Mouse (Mus musculus) cerebellum, adult 9-10 months (tissue): ENCODE data around the gene Pappa.

Source experiments
- DNase-seq: peaks from one replicate; pipeline ENCODE4 v3.0.0; 2022

Pappa gene

DNA sequence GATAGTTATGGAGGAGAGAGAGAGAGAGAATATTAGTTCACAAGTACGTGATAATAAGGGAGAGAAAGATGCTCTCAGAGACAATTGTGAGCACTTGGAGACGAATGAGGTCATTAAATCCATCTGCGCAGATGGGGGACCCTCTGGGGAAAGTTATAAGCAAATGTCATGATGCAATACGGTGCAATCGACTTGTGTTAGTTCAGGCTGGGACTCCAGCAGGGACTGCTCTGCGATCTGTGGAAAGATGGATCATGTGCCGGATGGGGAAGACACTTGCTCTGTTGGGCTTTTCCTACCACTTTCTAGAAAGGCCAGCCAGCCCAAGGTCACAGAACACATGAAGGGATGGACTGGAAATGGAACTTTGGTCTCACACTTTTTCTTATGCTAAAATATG is 226.5 kb downstream of the Pappa start:
- DNase-seq: no peak

DNA sequence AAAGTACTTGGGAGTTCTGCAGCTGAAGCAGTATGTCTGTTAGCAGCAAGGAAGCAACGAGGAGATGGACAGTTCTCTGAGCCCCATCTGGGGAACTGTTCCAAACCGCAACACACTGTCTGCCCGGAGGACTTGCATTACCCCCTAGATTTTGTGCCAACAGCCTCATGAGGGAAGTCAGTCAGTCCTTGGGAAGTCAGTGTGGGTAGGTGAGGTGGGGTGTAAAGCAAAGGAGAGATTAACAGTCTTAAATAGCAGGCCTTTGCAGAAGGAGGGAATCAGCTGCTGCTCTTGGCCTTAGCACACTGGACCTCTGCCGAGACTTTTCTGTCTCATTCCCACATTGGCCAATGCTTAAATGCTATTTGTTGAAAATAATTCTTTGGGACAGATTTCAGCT is 230.6 kb downstream of the Pappa start:
- DNase-seq: no peak

DNA sequence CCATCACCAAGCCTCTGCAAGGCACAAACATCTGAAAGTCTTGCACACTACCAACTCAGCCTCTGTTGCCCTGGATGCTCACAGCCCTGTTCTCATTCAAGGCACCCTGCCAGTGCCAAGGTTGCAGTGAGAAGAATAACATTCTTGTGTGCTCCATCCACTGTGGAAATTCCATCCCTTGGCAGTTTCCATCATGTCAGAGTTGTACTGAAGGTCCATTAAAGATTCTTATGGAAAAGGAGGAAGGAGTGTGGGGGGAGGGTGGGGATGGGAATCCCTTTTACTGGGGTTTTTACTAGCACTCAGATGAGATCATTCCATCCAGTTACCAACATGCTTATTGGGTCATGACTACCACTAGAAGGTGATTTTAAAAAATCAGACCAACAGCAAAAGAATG is 243.2 kb downstream of the Pappa start:
- no peak for DNase-seq

DNA sequence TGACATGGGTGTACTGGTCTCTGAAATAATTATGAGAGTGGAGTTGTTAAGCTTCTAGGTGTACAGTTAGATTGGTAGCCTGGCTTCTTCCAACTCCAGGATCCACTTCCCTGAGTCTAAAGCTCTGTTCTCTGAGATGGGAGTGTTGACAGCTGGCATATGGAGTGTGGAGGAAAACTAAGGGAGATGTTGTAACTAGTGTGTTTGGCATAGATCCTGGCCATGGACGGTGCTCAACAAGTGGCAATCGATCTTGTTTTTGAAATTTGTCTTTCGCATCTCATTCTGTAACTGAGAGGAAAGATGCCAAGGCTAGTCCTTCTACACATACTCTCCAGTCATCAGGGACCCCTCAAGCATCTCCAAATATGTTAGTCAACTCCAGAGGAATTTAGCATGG is 248.8 kb downstream of the Pappa start:
- no peak for DNase-seq

DNA sequence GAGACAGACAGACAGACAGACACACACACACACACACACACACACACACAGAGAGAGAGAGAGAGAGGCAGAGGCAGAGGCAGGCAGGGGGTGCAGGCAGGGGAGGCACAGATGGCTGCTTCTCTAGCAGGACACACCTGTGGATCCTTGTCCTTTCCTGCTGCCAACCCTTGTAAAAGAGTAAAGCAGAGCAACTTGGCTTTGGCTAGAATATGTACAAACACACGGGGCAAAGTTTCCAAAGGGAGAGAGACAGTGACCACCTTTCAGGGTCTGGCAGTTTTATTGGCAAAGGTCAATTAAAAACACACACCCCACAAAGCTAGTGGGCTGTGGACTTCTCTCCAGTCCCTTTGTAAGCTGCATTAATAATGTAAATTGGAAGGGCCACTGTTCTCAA is 249.9 kb downstream of the Pappa start:
- DNase-seq: no peak

DNA sequence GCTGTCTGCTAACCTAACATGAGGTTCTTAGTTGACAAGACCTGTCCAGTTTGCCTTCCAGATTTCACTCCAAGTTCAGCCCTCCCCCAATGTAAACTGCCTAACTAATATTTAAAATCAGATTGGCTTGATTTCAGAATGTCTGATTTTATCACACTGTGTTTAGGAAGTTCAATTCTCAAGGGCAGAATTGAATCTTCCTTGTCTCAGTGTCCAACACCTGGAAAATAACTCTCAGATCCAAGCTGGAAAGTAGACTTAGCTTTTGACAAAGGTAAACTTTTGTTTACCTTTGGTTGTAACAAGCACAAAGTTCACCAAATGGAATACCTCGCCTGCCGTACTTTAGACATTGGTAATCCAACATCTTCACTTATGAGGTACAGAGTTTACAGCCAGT is 252.6 kb downstream of the Pappa start:
- DNase-seq: no peak

DNA sequence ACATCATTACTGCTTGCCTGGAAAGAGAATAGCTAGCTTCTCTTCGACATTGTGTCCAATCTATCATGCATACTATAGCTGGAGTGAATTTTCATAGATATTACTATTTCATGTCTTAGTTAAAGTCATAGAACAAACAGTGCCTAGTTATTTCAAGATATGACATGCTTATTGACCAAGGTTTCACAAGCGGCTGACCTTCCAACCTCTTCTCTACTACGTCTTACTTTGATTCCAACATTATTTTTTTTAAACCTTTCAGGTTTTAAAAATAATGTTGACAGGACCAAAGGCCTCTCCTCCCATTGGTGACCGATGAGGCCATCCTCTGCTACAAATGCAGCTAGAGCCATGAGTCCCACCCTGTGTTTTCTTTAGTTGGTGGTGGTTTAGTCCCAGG is 255.5 kb downstream of the Pappa start:
- no peak for DNase-seq

DNA sequence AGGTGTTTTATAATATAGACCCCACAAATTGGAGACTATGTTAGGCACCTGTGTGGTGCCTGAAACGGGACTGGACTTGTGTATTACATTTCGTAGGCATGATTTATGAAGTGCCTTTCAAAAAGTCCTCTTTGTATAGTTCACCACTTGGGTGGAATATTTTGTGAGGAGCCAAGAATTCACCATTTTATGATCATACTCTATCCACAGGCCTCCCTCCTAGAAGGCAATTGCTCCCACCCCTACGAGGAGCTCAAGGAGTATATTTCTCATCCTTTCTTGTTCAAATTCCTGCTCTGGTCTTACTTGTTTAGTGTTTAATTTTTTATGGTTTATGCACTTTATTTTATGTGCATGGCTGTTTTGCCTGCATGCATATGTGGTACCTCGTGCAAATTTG is 259.1 kb downstream of the Pappa start:
- no peak for DNase-seq

DNA sequence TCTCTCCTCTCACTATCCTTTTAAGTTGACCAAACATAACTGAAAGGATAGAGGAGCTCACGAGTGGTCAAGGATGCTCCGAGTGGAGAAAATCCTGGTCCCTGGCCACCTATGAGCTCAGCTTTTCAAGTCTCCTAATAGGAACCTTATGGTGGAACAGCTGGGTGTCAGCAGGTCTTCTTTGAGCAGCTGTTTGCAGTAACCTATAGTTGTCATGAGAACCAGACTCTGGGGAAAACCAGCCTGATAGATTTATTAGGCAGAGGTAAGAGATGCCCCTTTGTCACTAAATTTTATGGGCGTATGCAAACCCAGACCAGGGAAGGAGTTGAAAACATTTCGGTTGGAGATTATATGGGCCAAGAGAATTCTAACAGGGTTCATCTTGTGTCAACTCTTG is 267.0 kb downstream of the Pappa start:
- DNase-seq: no peak

DNA sequence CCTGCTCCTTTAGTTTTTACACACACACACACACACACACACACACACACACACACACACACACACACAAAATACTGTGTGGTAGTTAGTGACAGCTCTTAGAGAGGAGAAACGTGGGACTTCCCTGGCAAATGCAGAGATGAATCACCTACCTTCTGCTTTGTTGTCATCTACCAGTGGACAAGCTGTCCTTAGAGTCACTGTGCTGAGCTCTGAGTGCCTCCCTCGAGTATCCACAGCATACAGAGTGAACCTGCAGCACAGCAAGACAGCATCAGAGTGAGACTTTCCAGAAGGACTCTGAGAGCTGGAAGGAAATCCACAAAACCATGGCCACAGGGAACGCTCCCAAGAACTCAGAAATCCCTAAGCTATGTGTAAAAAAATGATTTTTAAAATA is 272.8 kb downstream of the Pappa start:
- DNase-seq: no peak

DNA sequence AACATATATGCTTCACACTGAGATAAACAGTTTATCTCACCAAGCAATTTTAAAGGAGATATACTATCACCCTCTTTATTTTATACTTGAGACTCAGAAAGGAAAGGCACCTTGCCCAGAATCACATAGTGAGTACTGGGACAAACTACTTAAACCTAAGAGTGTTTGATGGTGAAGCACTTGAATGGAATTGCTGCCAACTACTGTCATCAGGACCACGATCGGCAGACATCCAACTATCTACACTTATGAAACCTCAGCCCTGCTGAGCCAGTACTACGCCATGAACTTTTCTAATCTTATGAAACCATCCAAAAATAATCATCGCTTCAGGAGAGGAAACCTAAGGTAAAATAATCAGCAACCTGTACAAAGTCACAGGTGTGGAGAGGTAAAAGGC is 275.5 kb downstream of the Pappa start:
- DNase-seq: no peak

DNA sequence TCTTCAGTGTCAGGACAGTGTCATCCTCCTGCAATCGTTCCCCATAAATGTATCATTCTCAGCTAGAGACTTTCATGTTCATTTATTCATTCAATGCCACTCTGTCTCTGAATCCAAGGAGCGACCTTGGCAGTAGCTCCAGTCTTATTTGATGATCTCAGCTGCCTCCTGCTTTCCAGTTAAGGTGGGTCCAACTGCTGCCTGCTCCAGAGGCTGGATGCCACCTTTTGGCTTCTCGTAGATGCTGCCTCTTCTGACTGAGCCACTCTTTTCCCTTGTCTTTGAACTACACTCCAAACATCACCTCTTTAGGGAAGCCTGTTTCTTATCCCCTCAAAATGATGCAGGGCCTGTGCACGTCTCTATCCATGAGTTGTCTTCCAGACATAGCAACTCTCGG is 278.3 kb downstream of the Pappa start:
- no peak for DNase-seq

DNA sequence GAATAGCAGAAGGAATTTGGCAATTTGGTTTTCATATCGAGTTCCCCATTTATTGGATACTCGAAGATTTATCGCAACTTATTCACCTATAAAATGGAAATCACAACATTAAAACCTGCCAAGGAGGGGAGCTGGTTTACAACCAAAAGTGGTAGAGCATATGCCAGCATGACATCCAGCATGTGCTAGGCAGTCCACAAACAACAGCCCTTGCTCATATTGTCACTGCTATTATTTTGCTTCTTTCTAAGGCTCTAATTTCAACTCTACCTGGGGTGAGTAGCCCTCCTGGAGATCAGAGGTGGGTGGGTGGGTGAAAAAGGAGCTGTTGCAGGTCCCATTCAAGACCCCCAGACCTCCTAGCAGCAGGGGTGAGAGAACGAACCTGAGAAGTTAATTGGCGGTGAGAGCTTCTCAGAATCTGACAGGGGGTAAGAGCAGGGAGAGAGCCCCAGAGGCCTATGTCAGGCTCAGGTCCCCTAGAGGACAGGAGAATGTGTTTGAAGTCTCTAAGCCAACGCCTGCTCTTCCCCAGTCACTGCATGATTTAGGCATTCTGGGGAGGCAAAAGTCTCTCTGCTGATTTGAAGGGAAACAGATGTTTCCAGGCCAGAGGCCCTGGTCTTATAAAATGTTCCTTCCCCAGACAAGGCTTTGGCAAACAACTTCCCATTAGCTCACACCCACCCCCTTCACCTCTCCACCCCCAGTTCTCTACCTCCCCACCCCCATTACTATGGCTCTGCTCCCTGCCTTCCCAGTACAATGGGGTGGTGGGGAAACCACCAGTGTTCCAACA is 279.1 kb downstream of the Pappa start:
- DNase-seq: no peak
